Mouse (Mus musculus) adrenal gland, adult (tissue): ENCODE measurements around the gene Pcdh20.

ENCODE experiments used
- DNase-seq, 2 experiments: peaks; one replicate each; pipeline ENCODE4 v3.0.0; 2022 to 2023; ENCODE audit warnings: low spot score in 1 of 2; ENCODE audit not compliant: inconsistent age in 2 of 2

Gene Pcdh20

GRCm38 (mm10) chr14:88470495-88471434 is at the start of gene Pcdh20:
Pcdh20 (minus strand) TSS chr14:88471396.
- DNase-seq = peak; percentile 5 to 37

- no peak for DNase-seq
Measured at GRCm38 (mm10) chr14:88479909-88480308, 8.7 kb upstream of the Pcdh20 start.

GRCm38 (mm10) chr14:88469956-88470355 is 1.2 kb downstream of the Pcdh20 start:
- no peak for DNase-seq

- DNase-seq = no peak
Measured at GRCm38 (mm10) chr14:88469361-88469760, 1.8 kb downstream of the Pcdh20 start.

- DNase-seq = peak in 1 of 2 experiments; percentile 34
Measured at GRCm38 (mm10) chr14:88466416-88466815, 4.8 kb downstream of the Pcdh20 start.

- DNase-seq = no peak
Measured at GRCm38 (mm10) chr14:88464356-88464755, 6.8 kb downstream of the Pcdh20 start.

- no peak for DNase-seq
Measured at GRCm38 (mm10) chr14:88463357-88463756, 7.8 kb downstream of the Pcdh20 start.

- DNase-seq = no peak
Measured at GRCm38 (mm10) chr14:88462944-88463343, 8.3 kb downstream of the Pcdh20 start.

- DNase-seq = no peak
Measured at GRCm38 (mm10) chr14:88460705-88461104, 10.5 kb downstream of the Pcdh20 start.

GRCm38 (mm10) chr14:88443304-88443703 is 27.9 kb downstream of the Pcdh20 start:
- no peak for DNase-seq

GRCm38 (mm10) chr14:88429393-88429792 is 41.8 kb downstream of the Pcdh20 start:
- no peak for DNase-seq

- DNase-seq = no peak
Measured at GRCm38 (mm10) chr14:88427370-88427769, 43.8 kb downstream of the Pcdh20 start.
